Mouse (Mus musculus) limb, embryonic 10.5 days (tissue): ENCODE measurements around the gene Mmp11. TPM values are rescaled to one million over a fixed set of nuclear protein-coding genes. Genes with fewer than 3 reads are reported as not detected.

Experiments
- DNase-seq: peaks from one replicate; pipeline ENCODE4 v3.0.0-alpha.2; 2017; ENCODE audit warnings: low spot score
- H3K27ac ChIP-seq: fragments of 300-500 bp; sonication (generic); 2 replicates; pipeline ENCODE4 v1.5.1; 2016; ENCODE audit warnings: mild to moderate bottlenecking
- H3K27me3 ChIP-seq: fragments of 300-500 bp; sonication (generic); 2 replicates; pipeline ENCODE4 v1.6.1; 2016; ENCODE audit warnings: low read depth, mild to moderate bottlenecking; ENCODE audit not compliant: poor library complexity, severe bottlenecking
- H3K36me3 ChIP-seq: fragments of 300-500 bp; sonication (generic); 2 replicates; pipeline ENCODE4 v1.6.1; 2016; ENCODE audit warnings: mild to moderate bottlenecking, moderate library complexity
- H3K4me1 ChIP-seq: fragments of 300-500 bp; sonication (generic); 2 replicates; pipeline ENCODE4 v1.6.1; 2016
- H3K4me3 ChIP-seq: fragments of 300-500 bp; sonication (generic); 2 replicates; pipeline ENCODE4 v1.5.1; 2016; ENCODE audit warnings: mild to moderate bottlenecking, moderate library complexity
- H3K9me3 ChIP-seq: fragments of 300-500 bp; sonication (generic); replicated peaks from 2 replicates; pipeline ENCODE4 v1.6.1; 2016; ENCODE audit warnings: mild to moderate bottlenecking
- WGBS: fragments of 180-500 bp; shearing (Covaris S2); methylation state at CpG from one replicate; pipeline ENCODE4 v1.1.7; 2016; 5-methylcytosine and 5-hydroxymethylcytosine counted together
- polyA plus RNA-seq: library from polyadenylated mRNA; unstranded; fragments of >200 nt; fragmentation: Nextera tagmentation; extraction: Ambion mirVana; gene quantifications from 2 replicates; pipeline ENCODE4 v1.2.1, GENCODE M21; 2016

Mmp11 gene
- polyA plus RNA-seq, 1 experiment from 2014 or later, result 68.1 TPM

- H3K4me1 ChIP-seq, result peaks cover 24% of the 10 kb centered on the region
- H3K36me3 ChIP-seq, result no peaks in the 10 kb centered on the region
- H3K9me3 ChIP-seq, result no peaks in the 10 kb centered on the region
- peak overlapping the region; percentile 76; the same call in 1 of the 2 replicates for H3K27ac ChIP-seq
- peak; percentile 37 for DNase-seq
- H3K4me3 ChIP-seq, result peak overlapping the region; percentile 36
- 19% methylated on average over 20 of the region's 20 CpGs for WGBS
- no peaks in the 10 kb centered on the region for H3K27me3 ChIP-seq
Measured at GRCm38 (mm10) chr10:75881578-75882432, 54.5 kb downstream of the Mmp11 start.

GRCm38 (mm10) chr10:75880771-75881577 is 55.3 kb downstream of the Mmp11 start:
- no peaks in the 10 kb centered on the region for H3K9me3 ChIP-seq
- peaks cover 24% of the 10 kb centered on the region for H3K4me1 ChIP-seq
- H3K27me3 ChIP-seq, result no peaks in the 10 kb centered on the region
- H3K36me3 ChIP-seq, result no peaks in the 10 kb centered on the region
- no peak overlapping the region for H3K4me3 ChIP-seq
- 69% methylated on average over 6 of the region's 6 CpGs for WGBS
- no peak for DNase-seq
- H3K27ac ChIP-seq, result peak overlapping the region; percentile 76; the same call in 1 of the 2 replicates

GRCm38 (mm10) chr10:75880351-75880750 is 55.9 kb downstream of the Mmp11 start:
- H3K4me3 ChIP-seq, result no peak overlapping the region
- H3K27me3 ChIP-seq, result no peaks in the 10 kb centered on the region
- peaks cover 24% of the 10 kb centered on the region for H3K4me1 ChIP-seq
- WGBS, result 95% methylated on average over 10 of the region's 10 CpGs
- DNase-seq, result no peak
- H3K9me3 ChIP-seq, result no peaks in the 10 kb centered on the region
- H3K36me3 ChIP-seq, result no peaks in the 10 kb centered on the region
- no peak overlapping the region for H3K27ac ChIP-seq

GRCm38 (mm10) chr10:75878836-75879235 is 57.5 kb downstream of the Mmp11 start:
- H3K27ac ChIP-seq, result no peak overlapping the region
- DNase-seq, result no peak
- no peaks in the 10 kb centered on the region for H3K9me3 ChIP-seq
- H3K36me3 ChIP-seq, result no peaks in the 10 kb centered on the region
- peaks cover 25% of the 10 kb centered on the region for H3K4me1 ChIP-seq
- H3K4me3 ChIP-seq, result no peak overlapping the region
- H3K27me3 ChIP-seq, result no peaks in the 10 kb centered on the region
- WGBS, result 93% methylated on average over 3 of the region's 3 CpGs

- peak overlapping the region; percentile 50 for H3K4me3 ChIP-seq
- no peaks in the 10 kb centered on the region for H3K9me3 ChIP-seq
- no peaks in the 10 kb centered on the region for H3K27me3 ChIP-seq
- H3K36me3 ChIP-seq, result no peaks in the 10 kb centered on the region
- peaks cover 17% of the 10 kb centered on the region for H3K4me1 ChIP-seq
- no peak for DNase-seq
- 52% methylated on average over 10 of the region's 10 CpGs for WGBS
- H3K27ac ChIP-seq, result peak overlapping the region; percentile 86
Measured at GRCm38 (mm10) chr10:75873543-75874170, 62.6 kb downstream of the Mmp11 start.

Other genes with a start within 250 kb of the Mmp11 start
- 31.2 and 31.9 TPM in 2 replicates for gene Cabin1, start 172.2 kb downstream of the Mmp11 start, polyA plus RNA-seq
- 91.4 and 92.5 TPM in 2 replicates for gene Ddt, start 163.1 kb downstream of the Mmp11 start, polyA plus RNA-seq
- not detected in 2 replicates for gene Gm20441, start 155.5 kb downstream of the Mmp11 start, polyA plus RNA-seq
- gene Gstt3, start 155.1 kb downstream of the Mmp11 start, polyA plus RNA-seq, result 2.7 and 4.2 TPM in 2 replicates
- gene Gstt1, start 137.9 kb downstream of the Mmp11 start, polyA plus RNA-seq, result 1.7 and 3.8 TPM in 2 replicates
- gene Gstt4, start 114.0 kb downstream of the Mmp11 start, polyA plus RNA-seq, result not detected in 2 replicates
- 4.9 and 6.5 TPM in 2 replicates for gene Gstt2, start 99.1 kb downstream of the Mmp11 start, polyA plus RNA-seq
- gene Mif, start 76.3 kb downstream of the Mmp11 start, polyA plus RNA-seq, result 3,225 and 4,131 TPM in 2 replicates
- gene Derl3, start 43.1 kb downstream of the Mmp11 start, polyA plus RNA-seq, result 3.1 and 3.8 TPM in 2 replicates
- 285 and 294 TPM in 2 replicates for gene Smarcb1, start 14.9 kb downstream of the Mmp11 start, polyA plus RNA-seq
- 4.9 and 5.8 TPM in 2 replicates for gene Chchd10, start 3.4 kb downstream of the Mmp11 start, polyA plus RNA-seq
- 0.20 and 0.49 TPM in 2 replicates for gene Gm867, start 4.2 kb upstream of the Mmp11 start, polyA plus RNA-seq
- gene Vpreb3, start 6.6 kb upstream of the Mmp11 start, polyA plus RNA-seq, result 0.34 and 0.65 TPM in 2 replicates
- gene Gm5134, start 18.0 kb upstream of the Mmp11 start, polyA plus RNA-seq, result 0.06 TPM in 1 of 2 replicates, not detected in the other
- 42.7 and 43.7 TPM in 2 replicates for gene Zfp280b, start 96.2 kb upstream of the Mmp11 start, polyA plus RNA-seq
- 0.04 TPM in 1 of 2 replicates, not detected in the other for gene Slc5a4b, start 174.5 kb upstream of the Mmp11 start, polyA plus RNA-seq
- not detected in 2 replicates for gene Slc5a4a, start 211.0 kb upstream of the Mmp11 start, polyA plus RNA-seq